Mouse (Mus musculus) heart, postnatal 14 days (tissue): Measurements from ENCODE around the gene Washc2. TPM values are rescaled to one million over a fixed set of nuclear protein-coding genes. Genes with fewer than 3 reads are reported as not detected.

ENCODE experiments used
- DNase-seq, 2 experiments: peaks; one replicate each; pipeline ENCODE4 v3.0.0; 2021 to 2022
- intact Hi-C: fragments of 180-260 bp; cut with DNase I; formaldehyde crosslinking; loops from one replicate; pipeline ENCODE4 v1.15.1; 2025
- total RNA-seq, 2 experiments: library from RNA; stranded (reverse); gene quantifications; 2 replicates each; pipeline ENCODE4 v1.2.3; 2021

Gene Washc2
- total RNA-seq, 2 experiments from 2014 or later = 29.8 to 31.9 TPM

GRCm38 (mm10) chr6:116259649-116260048, 51.8 kb downstream of the Washc2 start:
- intact Hi-C loops = loop anchor here (5.0 kb wide), 1 partner anchor 78 kb away; the partner anchor contains the start of gene March8
- DNase-seq = no peak

GRCm38 (mm10) chr6:116260481-116260880, 52.6 kb downstream of the Washc2 start:
- intact Hi-C loops = loop anchor here (5.0 kb wide), 1 partner anchor 77 kb away; the partner anchor contains the start of gene March8
- DNase-seq = no peak

GRCm38 (mm10) chr6:116262824-116263223, 55.0 kb downstream of the Washc2 start:
- DNase-seq = no peak
- intact Hi-C loops = loop anchor here (5.0 kb wide), 1 partner anchor 74 kb away; the partner anchor contains the start of gene March8

GRCm38 (mm10) chr6:116264018-116264651, 56.3 kb downstream of the Washc2 start, which contains the start of gene Zfand4:
TSS of gene Zfand4 (plus strand) at chr6:116264222.
- DNase-seq = peak; percentile 95 to 96

GRCm38 (mm10) chr6:116264836-116265235, 57.0 kb downstream of the Washc2 start:
- no peak for DNase-seq
- intact Hi-C loops = loop anchor here (5.0 kb wide), 1 partner anchor 72 kb away; the partner anchor contains the start of gene March8

More at GRCm38 (mm10) chr6:116264018-116264651, 56.3 kb downstream of the Washc2 start, which contains the start of gene Zfand4:
- intact Hi-C loops = loop anchor here (5.0 kb wide), 1 partner anchor 73 kb away; the partner anchor contains the start of gene March8

GRCm38 (mm10) chr6:116265603-116266002, 57.8 kb downstream of the Washc2 start:
- no peak for DNase-seq
- intact Hi-C loops = no loop called here

GRCm38 (mm10) chr6:116266273-116267109, 58.7 kb downstream of the Washc2 start:
- intact Hi-C loops = no loop called here
- no peak for DNase-seq

GRCm38 (mm10) chr6:116267110-116267423, 59.2 kb downstream of the Washc2 start:
- no peak for DNase-seq
- intact Hi-C loops = no loop called here

GRCm38 (mm10) chr6:116275695-116276094, 67.9 kb downstream of the Washc2 start:
- DNase-seq = no peak
- intact Hi-C loops = no loop called here

GRCm38 (mm10) chr6:116278679-116279317, 71.0 kb downstream of the Washc2 start:
- intact Hi-C loops = no loop called here
- DNase-seq = no peak

GRCm38 (mm10) chr6:116281014-116281413, 73.2 kb downstream of the Washc2 start:
- intact Hi-C loops = no loop called here
- no peak for DNase-seq

- no peak for DNase-seq
- intact Hi-C loops = no loop called here
Measured at GRCm38 (mm10) chr6:116282546-116282945, 74.7 kb downstream of the Washc2 start.

- intact Hi-C loops = no loop called here
- DNase-seq = no peak
Measured at GRCm38 (mm10) chr6:116283280-116283679, 75.4 kb downstream of the Washc2 start.

- intact Hi-C loops = no loop called here
- DNase-seq = no peak
Measured at GRCm38 (mm10) chr6:116286321-116286720, 78.5 kb downstream of the Washc2 start.

GRCm38 (mm10) chr6:116286870-116287575, 79.2 kb downstream of the Washc2 start:
- DNase-seq = no peak
- intact Hi-C loops = no loop called here

- intact Hi-C loops = no loop called here
- no peak for DNase-seq
Measured at GRCm38 (mm10) chr6:116311411-116311810, 103.6 kb downstream of the Washc2 start.
